Mouse (Mus musculus) spleen, adult 2 months (tissue): ENCODE data around the gene Syne3.

Experiments used
- CTCF ChIP-seq: fragments of 200-500 bp; IDR thresholded peaks from 2 replicates; pipeline ENCODE4 v1.5.1; 2011; ENCODE audit warnings: mild to moderate bottlenecking, inconsistent platforms; ENCODE audit not compliant: insufficient read depth, insufficient read length, insufficient replicate concordance; ENCODE audit errors: extremely low read depth
- POLR2A ChIP-seq: fragments of 200-500 bp; IDR thresholded peaks from 2 replicates; pipeline ENCODE4 v1.6.1; 2011; ENCODE audit warnings: low read depth, low read length, inconsistent platforms

DNA sequence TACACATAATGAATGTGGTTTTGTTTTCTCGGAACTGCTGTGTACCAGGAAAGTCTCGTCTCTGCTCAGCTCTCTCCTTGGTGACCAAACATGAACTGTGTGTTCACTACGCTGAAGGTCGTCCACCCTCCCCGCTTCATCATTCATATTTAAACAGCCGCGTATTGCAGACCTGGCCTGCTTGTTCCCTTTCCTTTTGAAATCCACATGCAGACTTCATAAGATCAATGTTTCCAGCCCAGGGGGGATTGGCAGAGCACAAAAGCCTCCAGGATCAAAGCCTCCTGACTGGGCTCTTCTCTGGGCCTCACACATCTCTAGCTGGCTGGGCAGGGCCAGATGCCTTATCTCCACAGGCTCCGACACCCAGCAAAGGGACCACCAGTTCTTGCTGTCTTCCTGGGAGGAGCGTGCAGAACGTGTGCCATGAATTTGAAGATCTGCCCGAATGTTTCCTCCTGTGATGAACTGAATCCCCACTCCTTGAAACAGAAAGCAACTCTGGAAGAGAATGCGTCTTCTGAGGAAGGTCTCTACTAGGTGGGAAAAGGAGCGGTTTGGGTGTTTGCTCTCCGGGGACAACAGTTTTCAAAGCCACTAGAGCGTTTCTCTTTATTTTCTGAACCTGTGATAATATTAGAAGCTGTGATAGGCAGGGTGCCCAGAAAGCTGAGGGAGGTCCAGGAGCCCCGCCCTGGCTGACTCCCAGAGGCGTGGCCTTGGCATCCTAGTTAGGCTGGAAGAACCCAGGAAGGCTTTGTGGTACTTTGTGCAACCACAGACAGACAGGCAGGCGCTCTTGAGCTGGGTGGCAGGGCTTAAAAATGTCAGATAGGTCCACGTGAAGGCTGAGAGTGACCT is 10.0 kb upstream of the Syne3 start:
- no peak for TF ChIP-seq CTCF
- TF ChIP-seq POLR2A: no peak
